Mouse (Mus musculus): ENCODE data around the gene 2410004B18Rik. TPM values are rescaled to one million over a fixed set of nuclear protein-coding genes. Genes with fewer than 3 reads are reported as not detected.

The 2410004B18Rik gene
- total and polyA plus RNA-seq, 2 experiments, result 3.6 to 6.7 TPM

- H3K4me3 ChIP-seq (ENCODE audit: insufficient read depth, low read depth, low read length), result no peak overlapping the region
- peaks cover 20% of the 10 kb centered on the region for H3K36me3 ChIP-seq (ENCODE audit: control insufficient read depth, insufficient read depth, low read length)
- no peaks in the 10 kb centered on the region for H3K27me3 ChIP-seq (ENCODE audit: control insufficient read depth, insufficient read depth, low read length)
- DNase-seq (ENCODE audit: extremely low read depth, low read depth, low spot score), result no peak
- H3K79me2 ChIP-seq (ENCODE audit: control insufficient read depth, insufficient read depth, low read length), result peaks cover 16% of the 10 kb centered on the region; the same call in 1 of the 2 replicates
- no peak overlapping the region for H3K27ac ChIP-seq (replicated peaks; ENCODE audit: insufficient read depth, low read depth, low read length)
- no peak overlapping the region for H3K9ac ChIP-seq (ENCODE audit: low read depth, low read length)
- peaks cover 16% of the 10 kb centered on the region for H3K4me1 ChIP-seq (ENCODE audit: control insufficient read depth, insufficient read depth, low read length)
- 71% methylated on average over 12 of the region's 12 CpGs for WGBS
- no peak for TF ChIP-seq CTCF (IDR thresholded peaks at IDR 0.05; ENCODE audit: low read depth, low read length)
- no peak for TF ChIP-seq POLR2A (IDR thresholded peaks at IDR 0.05; ENCODE audit: extremely low read depth, insufficient read depth, low read length)
Observed at GRCm38 (mm10) chr3:145939402-145939801, 1.6 kb downstream of the 2410004B18Rik start.

- H3K27me3 ChIP-seq (ENCODE audit: control insufficient read depth, insufficient read depth, low read length), result no peaks in the 10 kb centered on the region
- peak; percentile 18 for DNase-seq (ENCODE audit: extremely low read depth, low read depth, low spot score)
- no peak overlapping the region for H3K9ac ChIP-seq (ENCODE audit: low read depth, low read length)
- no peak overlapping the region for H3K27ac ChIP-seq (replicated peaks; ENCODE audit: insufficient read depth, low read depth, low read length)
- H3K4me1 ChIP-seq (ENCODE audit: control insufficient read depth, insufficient read depth, low read length), result peaks cover 16% of the 10 kb centered on the region
- peaks cover 25% of the 10 kb centered on the region for H3K36me3 ChIP-seq (ENCODE audit: control insufficient read depth, insufficient read depth, low read length)
- peaks cover 16% of the 10 kb centered on the region; the same call in 1 of the 2 replicates for H3K79me2 ChIP-seq (ENCODE audit: control insufficient read depth, insufficient read depth, low read length)
- H3K4me3 ChIP-seq (ENCODE audit: insufficient read depth, low read depth, low read length), result no peak overlapping the region
- TF ChIP-seq POLR2A (IDR thresholded peaks at IDR 0.05; ENCODE audit: extremely low read depth, insufficient read depth, low read length) (no peak), CTCF (IDR thresholded peaks at IDR 0.05; ENCODE audit: low read depth, low read length) (no peak)
- 13% methylated on average over 4 of the region's 4 CpGs for WGBS
Observed at GRCm38 (mm10) chr3:145939971-145940370, 2.2 kb downstream of the 2410004B18Rik start.

DNA sequence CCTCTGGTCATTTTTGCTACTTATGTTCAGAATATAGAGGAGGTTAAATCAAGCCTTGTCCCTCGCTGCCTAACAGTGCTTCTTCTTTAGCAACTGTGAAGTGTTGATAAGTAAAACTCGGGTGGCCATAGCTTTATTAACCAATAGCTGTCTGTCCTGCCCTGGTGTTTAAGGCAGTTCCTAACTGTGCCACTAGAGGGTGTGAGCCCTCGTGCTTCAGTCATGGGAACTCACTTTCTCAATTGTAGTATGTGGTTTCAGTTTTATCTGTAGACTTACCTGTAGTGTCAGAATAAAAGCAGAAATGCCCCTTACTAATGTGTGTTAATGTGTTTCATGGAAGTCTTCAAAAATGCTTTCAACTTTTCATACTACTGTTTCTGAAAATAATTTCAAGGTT lies 4.2 kb downstream of the 2410004B18Rik start:
- Histone ChIP-seq H3K27me3 (ENCODE audit: control insufficient read depth, insufficient read depth, low read length) (no peaks in the 10 kb centered on the region), H3K4me1 (ENCODE audit: control insufficient read depth, insufficient read depth, low read length) (peaks cover 16% of the 10 kb centered on the region), H3K36me3 (ENCODE audit: control insufficient read depth, insufficient read depth, low read length) (peaks cover 28% of the 10 kb centered on the region), H3K79me2 (ENCODE audit: control insufficient read depth, insufficient read depth, low read length) (peaks cover 16% of the 10 kb centered on the region; the same call in 1 of the 2 replicates), H3K27ac (replicated peaks; ENCODE audit: insufficient read depth, low read depth, low read length) (no peak overlapping the region), H3K9ac (ENCODE audit: low read depth, low read length) (no peak overlapping the region), H3K4me3 (ENCODE audit: insufficient read depth, low read depth, low read length) (no peak overlapping the region)
- DNase-seq (ENCODE audit: extremely low read depth, low read depth, low spot score), result peak; percentile 52
- 2% methylated on average over 3 of the region's 3 CpGs for WGBS
- TF ChIP-seq POLR2A (IDR thresholded peaks at IDR 0.05; ENCODE audit: extremely low read depth, insufficient read depth, low read length), result no peak
- TF ChIP-seq CTCF (IDR thresholded peaks at IDR 0.05; ENCODE audit: low read depth, low read length), result peak; percentile 71; the same call in 1 of the 2 replicates

DNA sequence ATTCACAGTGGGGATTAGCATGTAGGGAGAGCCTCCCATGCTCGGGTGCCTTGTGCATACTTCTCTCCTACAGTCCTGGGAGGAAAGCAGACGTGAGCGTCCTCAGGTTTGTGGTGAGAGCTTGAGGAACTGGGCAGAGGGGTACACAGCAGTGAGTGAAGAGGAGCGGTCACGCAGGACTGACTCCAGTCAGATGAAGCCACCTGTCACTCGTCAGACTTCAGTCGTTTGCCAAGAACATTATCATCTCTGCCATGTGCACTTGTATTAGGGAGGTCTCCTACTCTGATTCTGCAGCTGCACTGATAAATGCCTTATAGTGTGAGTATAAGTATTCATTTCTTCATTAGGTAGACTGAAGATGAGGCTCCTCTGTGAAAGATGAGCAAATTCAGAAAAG lies 6.5 kb downstream of the 2410004B18Rik start:
- 87% methylated on average over 7 of the region's 7 CpGs for WGBS
- Histone ChIP-seq H3K36me3 (ENCODE audit: control insufficient read depth, insufficient read depth, low read length) (peaks cover 28% of the 10 kb centered on the region), H3K27ac (replicated peaks; ENCODE audit: insufficient read depth, low read depth, low read length) (no peak overlapping the region), H3K4me1 (ENCODE audit: control insufficient read depth, insufficient read depth, low read length) (peaks cover 9% of the 10 kb centered on the region), H3K79me2 (ENCODE audit: control insufficient read depth, insufficient read depth, low read length) (peaks cover 2% of the 10 kb centered on the region; the same call in 1 of the 2 replicates), H3K27me3 (ENCODE audit: control insufficient read depth, insufficient read depth, low read length) (no peaks in the 10 kb centered on the region), H3K4me3 (ENCODE audit: insufficient read depth, low read depth, low read length) (no peak overlapping the region), H3K9ac (ENCODE audit: low read depth, low read length) (no peak overlapping the region)
- DNase-seq (ENCODE audit: extremely low read depth, low read depth, low spot score), result no peak
- TF ChIP-seq CTCF (IDR thresholded peaks at IDR 0.05; ENCODE audit: low read depth, low read length) (no peak), POLR2A (IDR thresholded peaks at IDR 0.05; ENCODE audit: extremely low read depth, insufficient read depth, low read length) (no peak)

DNA sequence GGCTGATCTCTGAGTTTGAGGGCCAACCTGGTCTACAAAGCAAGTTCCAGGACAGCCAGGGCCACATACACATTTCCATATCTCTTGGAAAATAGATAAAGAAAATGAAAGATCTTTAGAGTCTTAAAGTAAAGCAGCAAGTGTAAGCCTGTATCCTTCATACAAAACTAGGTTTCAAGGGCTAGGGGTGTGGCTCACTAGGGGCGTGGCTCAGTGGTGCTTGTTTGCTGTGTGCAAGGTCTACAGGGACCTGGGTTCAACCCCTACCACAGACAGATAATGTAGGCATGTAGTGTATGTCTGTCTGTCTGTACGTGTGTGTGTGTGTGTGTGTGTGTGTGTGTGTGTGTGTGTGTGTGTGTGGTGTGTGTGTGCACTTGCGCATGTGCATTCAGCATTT lies 8.1 kb downstream of the 2410004B18Rik start:
- no peak overlapping the region for H3K27ac ChIP-seq (replicated peaks; ENCODE audit: insufficient read depth, low read depth, low read length)
- no peaks in the 10 kb centered on the region for H3K79me2 ChIP-seq (ENCODE audit: control insufficient read depth, insufficient read depth, low read length)
- no peaks in the 10 kb centered on the region for H3K27me3 ChIP-seq (ENCODE audit: control insufficient read depth, insufficient read depth, low read length)
- H3K4me1 ChIP-seq (ENCODE audit: control insufficient read depth, insufficient read depth, low read length), result peaks cover 6% of the 10 kb centered on the region
- TF ChIP-seq POLR2A (IDR thresholded peaks at IDR 0.05; ENCODE audit: extremely low read depth, insufficient read depth, low read length), result no peak
- no peak for TF ChIP-seq CTCF (IDR thresholded peaks at IDR 0.05; ENCODE audit: low read depth, low read length)
- no peak overlapping the region for H3K4me3 ChIP-seq (ENCODE audit: insufficient read depth, low read depth, low read length)
- no peak overlapping the region for H3K9ac ChIP-seq (ENCODE audit: low read depth, low read length)
- no peak for DNase-seq (ENCODE audit: extremely low read depth, low read depth, low spot score)
- WGBS, result 78% methylated on average over 3 of the region's 3 CpGs
- H3K36me3 ChIP-seq (ENCODE audit: control insufficient read depth, insufficient read depth, low read length), result peaks cover 26% of the 10 kb centered on the region

DNA sequence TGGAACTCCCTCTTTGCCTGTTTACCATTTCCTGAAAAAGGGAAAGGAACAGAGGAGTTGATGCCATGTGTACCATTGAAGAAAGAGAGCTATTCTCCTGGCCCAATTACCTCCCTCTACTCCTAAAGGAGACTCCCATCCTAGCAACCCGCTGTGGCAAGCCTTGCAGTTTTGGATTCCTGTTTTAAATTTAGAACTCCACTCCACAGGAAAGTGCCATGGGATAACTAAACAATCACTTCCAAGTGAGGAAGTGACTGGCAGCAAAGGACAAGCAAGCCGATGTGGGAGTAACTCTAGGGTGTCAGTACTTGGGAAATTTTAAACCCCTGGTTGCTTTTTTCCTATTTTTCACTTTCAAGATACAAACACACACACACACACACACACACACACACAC lies 8.8 kb downstream of the 2410004B18Rik start:
- no peak for TF ChIP-seq POLR2A (IDR thresholded peaks at IDR 0.05; ENCODE audit: extremely low read depth, insufficient read depth, low read length)
- TF ChIP-seq CTCF (IDR thresholded peaks at IDR 0.05; ENCODE audit: low read depth, low read length), result no peak
- Histone ChIP-seq H3K27me3 (ENCODE audit: control insufficient read depth, insufficient read depth, low read length) (no peaks in the 10 kb centered on the region), H3K36me3 (ENCODE audit: control insufficient read depth, insufficient read depth, low read length) (peaks cover 25% of the 10 kb centered on the region), H3K9ac (ENCODE audit: low read depth, low read length) (no peak overlapping the region), H3K4me1 (ENCODE audit: control insufficient read depth, insufficient read depth, low read length) (peaks cover 2% of the 10 kb centered on the region), H3K27ac (replicated peaks; ENCODE audit: insufficient read depth, low read depth, low read length) (no peak overlapping the region), H3K79me2 (ENCODE audit: control insufficient read depth, insufficient read depth, low read length) (no peaks in the 10 kb centered on the region), H3K4me3 (ENCODE audit: insufficient read depth, low read depth, low read length) (no peak overlapping the region)
- 73% methylated on average over 2 of the region's 2 CpGs for WGBS
- DNase-seq (ENCODE audit: extremely low read depth, low read depth, low spot score), result no peak
